Mouse (Mus musculus): ENCODE results near the gene Acly.

DNA sequence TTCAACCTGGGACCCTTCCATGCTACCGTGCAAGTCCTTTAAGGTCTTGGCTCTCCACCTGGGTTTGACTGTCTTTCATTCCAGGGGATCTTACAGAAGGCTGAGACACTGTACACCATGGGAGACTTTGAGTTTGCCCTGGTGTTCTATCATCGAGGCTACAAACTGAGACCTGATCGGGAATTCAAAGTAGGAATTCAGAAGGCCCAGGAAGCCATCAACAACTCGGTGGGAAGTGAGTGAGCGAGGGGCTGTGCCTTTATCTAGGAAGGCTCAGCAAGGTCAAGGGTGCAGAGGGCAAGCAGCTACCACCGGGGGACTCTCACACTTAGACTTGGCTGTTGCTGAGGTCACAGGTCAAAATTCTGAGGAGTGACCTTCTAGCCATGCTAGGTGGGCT is 22.3 kb upstream of the Acly start:
- TF ChIP-seq CTCF (IDR thresholded peaks at IDR 0.05; ENCODE audit: low read depth) (no peak), EP300 (IDR thresholded peaks at IDR 0.05; ENCODE audit: low read depth) (no peak)
